Mouse (Mus musculus): Measurements from ENCODE around the gene Ngb.

DNA sequence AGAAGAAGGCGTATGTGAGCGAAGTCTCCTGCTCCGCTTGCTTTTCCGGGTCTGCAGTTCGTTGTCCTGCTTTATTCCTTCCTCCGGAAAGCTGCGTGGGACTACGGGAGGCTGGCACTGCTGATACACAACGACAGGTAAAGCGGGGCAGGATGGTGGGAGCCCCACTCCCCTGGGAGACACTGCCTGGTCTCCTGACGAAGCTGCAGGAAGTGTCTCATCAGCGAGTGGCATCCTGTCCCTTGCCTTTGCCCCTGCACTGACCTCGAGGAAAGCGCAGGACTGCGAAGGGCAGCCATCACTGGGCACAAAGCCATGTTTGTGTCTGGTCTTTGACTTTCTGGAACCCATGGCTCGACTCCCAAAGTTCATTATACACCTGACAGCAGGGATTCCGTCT, 45.3 kb downstream of the Ngb start:
- no peak for TF ChIP-seq TAL1 (IDR thresholded peaks at IDR 0.05; ENCODE audit: low read length)
- TF ChIP-seq GATA1 (IDR thresholded peaks at IDR 0.05; ENCODE audit: low read length), result no peak

All from erythroblast, embryonic 14.5 days (primary cell).